Mouse (Mus musculus) megakaryocyte progenitor cell, adult 5-6 weeks (primary cell): Measurements from ENCODE around the gene Cped1. TPM values are rescaled to one million over a fixed set of nuclear protein-coding genes. Genes with fewer than 3 reads are reported as not detected.
A peak's percentile ranks its signal among the peaks of the same experiment; 100 is the strongest.
"Not testable (repeated sequence)": the region's sequence is repeated elsewhere in the genome, so short reads cannot be mapped to it uniquely, and the experiment has no call there.

Experiments used
- ATAC-seq: replicated peaks from 2 replicates; pipeline ENCODE4 v1.8.0; 2016; ENCODE audit warnings: mild to moderate bottlenecking, moderate TSS enrichment, inconsistent platforms; ENCODE audit not compliant: poor library complexity
- total RNA-seq, 2 experiments: library from RNA; stranded (forward) in 1 of 2; stranded (reverse) in 1 of 2; fragments of 157-497, 149-512 nt in 1 of 2; fragments of 200-1000 nt in 1 of 2; gene quantifications; 2 replicates each; pipeline versions ENCODE4 v1.2.3 to v1.2.4; 2015 to 2017

Cped1 gene
- total RNA-seq, 2 experiments from 2014 or later, result 1.1 to 3.2 TPM

DNA sequence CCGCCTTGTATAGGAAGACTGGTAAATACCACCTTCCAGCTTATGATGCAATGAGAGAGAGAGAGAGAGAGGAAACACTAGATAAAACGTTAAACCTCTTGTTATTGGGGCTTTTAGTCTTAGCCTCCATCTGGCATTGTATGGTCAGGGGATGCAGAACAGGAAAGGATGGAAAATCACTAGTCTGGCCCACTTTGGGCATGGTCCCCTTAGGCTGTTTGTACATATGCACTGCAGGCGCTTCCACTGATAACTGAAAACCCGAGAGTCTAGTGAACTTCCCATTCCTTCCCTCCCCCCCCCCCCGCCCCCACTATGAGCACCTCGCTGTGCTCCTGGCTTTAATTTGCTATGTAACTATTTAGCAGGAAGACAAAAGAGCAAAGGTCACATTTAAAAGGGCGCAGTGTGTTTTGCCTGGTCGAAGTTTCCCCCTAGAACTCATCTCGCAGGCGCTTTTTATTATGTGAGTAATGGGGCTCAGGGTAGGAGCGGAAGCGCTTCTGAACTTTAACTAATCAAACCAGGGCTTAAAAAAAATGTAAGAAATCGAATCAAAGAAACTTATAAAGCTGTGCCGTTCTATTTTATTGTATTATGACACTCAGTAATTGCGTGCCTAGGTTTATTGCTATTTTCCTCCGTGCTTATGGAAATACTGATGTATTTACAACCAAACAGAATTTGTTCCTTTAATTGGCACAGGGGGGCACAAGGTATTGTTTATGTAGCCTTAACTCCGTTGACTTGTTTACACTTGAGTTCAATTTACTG lies 40.1 kb downstream of the Cped1 start:
- ATAC-seq, result peak; percentile 64

DNA sequence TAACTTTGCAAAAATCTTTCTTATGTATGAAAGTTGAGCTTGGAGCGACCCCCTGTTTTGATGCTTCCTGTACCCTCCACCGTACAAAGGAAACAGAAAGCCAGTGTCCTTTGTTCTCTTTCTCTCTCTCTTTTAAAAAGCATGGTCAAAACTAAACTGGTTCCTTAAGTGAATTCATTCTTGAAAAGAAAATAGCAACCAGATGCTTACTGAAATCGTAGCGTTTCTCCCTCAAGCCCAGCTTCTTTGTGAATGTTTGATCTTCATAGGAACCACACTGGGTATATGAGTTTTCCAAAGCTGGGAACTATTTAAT lies 40.6 kb downstream of the Cped1 start:
- ATAC-seq, result peak; percentile 20; the same call in 1 of the 2 replicates

DNA sequence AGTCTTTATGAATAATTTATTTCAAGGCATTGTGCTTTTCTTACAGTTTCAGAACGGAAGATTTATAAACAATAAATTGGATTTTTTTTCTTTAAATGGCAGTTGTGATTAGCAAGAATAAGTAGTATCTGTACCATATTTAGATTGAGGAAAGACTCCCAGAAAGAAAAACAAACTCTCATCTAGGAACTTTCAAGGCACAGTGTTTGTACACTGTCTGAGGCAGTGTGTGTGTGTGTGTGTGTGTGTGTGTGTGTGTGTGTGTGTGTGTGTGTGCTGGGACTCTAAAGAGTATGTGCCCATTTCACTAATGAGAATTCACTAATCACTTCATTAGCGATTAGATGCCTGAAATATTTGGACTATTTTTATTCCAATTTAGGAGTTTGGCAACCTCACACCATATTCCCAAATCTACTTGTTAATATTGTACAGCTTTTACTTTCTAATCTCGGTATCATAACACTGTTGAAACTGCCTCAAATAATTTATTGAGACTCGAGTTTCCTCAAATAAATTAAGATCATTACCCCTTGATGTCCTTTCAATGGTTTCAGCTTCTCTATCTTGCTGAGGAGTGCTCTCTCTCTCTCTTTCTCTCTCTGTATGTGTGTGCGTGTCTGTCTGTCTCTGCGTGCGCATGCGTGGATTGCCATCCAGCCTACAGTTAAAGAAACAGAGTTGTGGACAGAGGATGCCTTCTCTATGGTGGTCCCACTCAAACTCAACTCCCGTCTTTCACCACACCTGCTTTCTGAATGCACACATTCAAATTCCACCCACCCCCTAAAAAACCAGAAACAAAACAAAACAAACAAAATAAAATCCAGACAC lies 41.3 kb downstream of the Cped1 start:
- ATAC-seq, result no peak; the same call in 1 of the 2 replicates

DNA sequence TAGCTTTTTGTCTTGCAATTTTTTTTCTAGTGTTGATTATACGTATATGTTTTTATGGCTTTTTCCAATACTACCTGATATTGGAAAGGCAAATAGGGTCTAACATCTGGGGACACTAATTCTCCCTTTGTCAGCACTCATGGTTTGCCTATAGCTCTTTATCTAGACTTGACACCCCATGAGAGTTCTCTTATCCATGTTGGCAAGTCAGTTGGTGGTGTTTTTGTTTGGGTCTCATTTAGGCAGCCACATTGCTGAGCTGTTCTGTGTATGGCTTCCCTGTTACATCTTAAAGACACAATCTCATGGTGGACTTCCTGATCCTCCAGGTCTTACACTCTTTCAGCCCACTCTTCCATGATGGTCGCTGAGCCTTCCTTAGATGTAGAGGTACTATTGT lies 42.1 kb downstream of the Cped1 start:
- peak; percentile 56 for ATAC-seq

DNA sequence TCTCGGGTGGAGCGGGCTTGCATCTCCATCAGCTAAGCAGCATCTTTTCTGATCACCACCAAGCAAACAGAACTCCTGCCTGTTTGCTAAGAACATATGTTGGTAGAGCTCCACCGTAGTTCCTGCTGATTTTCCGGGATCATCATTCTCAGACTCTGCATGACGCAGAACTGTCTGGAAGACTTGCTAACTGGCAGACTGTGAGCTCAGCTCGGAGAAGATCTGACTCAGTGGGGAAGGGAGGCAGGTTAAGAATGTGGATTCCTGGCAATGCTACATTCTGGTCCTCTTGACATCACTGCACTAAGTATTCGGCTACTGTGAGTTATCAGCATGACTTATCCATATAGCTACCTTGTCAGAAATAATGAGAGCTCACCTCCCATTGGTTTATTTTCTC lies 44.7 kb downstream of the Cped1 start:
- ATAC-seq, result no peak

DNA sequence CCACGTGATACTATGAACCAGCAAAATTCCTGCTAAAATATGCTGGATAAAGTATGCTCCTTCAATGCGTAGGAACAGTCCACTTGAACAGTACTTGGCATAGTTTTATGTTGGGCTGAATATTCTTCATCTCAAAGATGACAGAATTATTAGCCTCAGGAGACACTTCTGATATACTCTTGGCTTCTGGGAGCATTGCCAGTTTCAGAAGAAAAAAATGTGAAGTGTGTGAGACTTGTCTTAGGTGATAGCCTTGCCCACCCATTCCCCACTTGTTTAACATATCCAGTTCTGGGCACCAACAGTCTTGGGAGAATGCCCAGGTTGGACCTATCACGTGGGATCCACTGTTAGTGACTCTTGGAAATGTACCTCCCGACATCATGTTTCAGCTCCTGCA lies 47.5 kb downstream of the Cped1 start:
- ATAC-seq, result no peak

DNA sequence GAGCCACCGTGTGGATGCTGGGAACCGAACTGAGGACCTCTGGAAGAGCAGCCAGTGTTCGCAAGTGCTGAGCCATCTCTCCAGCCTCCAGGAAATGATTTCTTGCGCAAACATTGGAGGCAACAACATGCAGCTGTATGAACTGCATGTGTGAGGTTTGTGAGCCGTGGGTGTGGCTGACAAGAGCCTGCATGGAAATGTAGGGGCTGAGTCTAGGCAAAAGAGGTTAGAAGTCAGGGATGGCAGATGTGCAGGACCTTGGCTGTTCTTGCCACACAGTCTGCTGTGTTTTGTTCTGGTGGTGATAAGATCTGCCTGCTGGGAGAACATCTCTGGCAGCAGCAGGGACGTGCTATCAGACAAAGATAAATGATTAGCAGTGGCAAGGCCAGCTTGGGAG lies 49.7 kb downstream of the Cped1 start:
- peak; percentile 82 for ATAC-seq

DNA sequence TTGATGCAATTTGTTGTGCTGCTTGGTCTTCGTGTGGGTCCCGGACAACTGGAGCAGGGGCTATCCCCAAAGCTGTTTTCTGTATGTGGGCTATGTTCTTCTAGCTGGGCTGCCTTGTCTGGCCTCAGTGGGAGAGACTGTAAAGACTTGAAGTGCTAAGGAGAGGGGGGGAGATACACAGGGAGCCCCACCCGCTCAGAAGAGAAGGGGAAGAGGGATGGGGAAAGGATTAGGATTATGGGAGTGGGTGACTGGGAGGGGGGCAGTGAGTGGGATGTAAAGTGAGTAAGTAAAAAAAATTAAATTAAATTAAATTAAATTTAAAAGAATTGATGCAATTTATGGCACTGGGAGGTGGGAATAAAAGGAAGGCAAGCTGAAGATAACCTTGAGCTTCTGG lies 50.2 kb downstream of the Cped1 start:
- no peak for ATAC-seq

DNA sequence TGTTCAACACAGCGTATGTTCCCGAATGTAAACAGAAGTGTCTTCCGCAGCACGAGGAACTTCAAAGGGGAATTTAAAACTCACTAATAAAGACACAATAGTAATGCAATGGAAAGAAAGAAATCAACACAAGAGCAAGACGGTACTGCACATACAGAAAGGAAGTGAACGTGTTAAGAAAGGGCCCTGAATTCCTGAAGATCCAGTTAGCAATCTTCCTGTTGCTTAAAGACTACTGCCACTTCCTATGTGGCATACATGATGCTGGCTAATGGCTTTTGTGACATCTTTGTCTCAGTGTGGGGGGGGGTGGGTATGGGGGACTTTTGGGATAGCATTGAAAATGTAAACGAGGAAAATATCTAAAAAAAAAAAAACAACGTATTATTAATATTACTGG lies 50.7 kb downstream of the Cped1 start:
- peak; percentile 65; the same call in 1 of the 2 replicates for ATAC-seq

DNA sequence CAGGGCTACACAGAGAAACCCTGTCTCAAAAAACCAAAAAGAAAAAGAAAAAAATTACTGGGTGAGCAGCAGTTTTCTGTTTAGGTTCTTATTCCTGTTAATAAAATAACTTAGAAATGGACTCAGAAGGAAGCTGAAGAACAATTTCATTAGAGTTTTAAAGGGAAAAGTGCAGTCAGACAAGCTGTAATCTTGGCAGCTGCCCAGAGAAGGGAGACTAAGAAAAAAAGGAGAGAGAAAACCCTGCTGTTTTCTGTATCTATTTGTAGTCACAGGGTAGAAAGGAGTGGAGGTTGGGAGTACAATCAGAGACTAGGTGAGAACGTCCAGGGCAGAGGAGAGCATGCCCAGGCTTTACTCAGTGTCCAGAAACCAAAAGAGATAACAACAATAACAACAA lies 51.2 kb downstream of the Cped1 start:
- ATAC-seq, result no peak

DNA sequence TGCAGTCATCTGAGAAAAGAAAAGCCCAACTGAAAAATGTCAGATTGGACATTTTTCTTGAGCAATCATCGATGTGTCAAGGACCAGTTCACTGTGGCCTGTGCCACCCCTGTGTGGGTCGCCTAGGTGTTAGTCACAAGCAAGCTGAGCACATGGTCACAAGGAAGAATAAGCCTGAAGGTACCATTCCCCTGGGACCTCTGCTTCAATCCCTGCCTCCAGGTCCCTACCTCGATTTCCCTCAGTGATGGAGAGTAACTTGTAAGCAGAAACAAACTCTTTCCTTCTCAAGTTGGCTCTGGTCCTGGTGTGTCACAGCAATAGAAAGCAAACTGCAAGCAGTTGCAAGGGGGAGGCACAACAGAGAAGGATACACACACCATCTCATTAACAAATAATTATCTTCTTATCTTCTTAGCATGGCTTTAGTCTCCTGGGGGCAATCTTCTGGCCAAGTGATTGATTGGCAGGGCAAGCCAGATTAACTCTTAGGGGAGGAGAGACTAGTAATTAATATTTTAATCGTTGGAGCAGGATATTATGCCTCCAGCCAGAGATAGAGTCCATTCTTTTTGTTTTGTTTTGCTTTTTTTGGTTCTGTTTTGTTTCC lies 51.8 kb downstream of the Cped1 start:
- ATAC-seq, result no peak

DNA sequence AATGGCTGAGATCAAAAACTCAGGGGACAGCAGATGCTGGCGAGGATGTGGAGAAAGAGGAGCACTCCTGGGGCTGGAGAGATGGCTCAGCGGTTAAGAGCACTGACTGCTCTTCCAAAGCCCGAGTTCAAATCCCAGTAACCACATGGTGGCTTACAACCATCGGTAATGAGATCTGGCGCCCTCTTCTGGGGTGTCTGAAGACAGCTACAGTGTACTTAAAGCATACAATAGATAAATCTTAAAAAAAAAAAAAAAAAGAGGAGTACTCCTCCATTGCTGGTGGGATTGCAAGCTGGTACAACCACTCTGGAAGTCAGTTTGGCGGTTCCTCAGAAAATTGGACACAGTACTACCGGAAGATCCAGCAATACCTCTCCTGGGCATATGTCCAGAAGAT lies 54.0 kb downstream of the Cped1 start:
- not testable (repeated sequence) for ATAC-seq

DNA sequence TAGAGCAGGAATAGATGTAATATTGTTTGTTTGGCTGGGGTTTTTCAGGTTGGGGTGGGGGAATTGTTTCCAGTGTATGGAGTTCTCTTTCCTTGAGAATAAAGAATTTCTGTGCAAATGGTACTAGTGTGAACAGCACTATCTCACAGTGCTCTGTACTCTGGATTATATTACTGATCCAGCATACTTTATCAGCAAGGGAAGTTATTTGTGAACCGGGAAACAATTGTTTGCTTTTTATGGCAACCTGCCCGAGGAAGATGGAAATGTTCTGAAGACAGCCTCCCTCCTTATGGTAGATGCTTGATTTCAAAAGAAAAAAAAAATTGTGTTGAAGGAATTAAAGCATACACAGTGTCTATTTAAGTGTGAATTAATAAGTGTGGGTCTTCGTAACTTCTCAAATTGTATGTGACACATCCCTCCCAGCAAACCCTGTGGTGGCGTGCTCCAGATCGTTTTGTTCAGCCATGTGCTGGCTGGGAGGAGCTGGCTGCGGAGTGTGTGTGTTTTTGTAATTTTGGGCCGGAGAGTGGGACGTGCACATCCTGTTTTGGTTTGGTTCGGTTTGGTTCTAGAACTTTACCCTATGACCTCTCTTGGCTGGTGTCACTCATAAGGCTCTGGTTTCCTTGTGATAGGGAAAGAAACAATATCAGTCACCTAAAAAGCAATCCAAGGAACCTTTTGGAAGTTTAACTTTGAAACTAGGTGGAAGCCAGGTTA lies 59.3 kb downstream of the Cped1 start:
- ATAC-seq, result no peak

DNA sequence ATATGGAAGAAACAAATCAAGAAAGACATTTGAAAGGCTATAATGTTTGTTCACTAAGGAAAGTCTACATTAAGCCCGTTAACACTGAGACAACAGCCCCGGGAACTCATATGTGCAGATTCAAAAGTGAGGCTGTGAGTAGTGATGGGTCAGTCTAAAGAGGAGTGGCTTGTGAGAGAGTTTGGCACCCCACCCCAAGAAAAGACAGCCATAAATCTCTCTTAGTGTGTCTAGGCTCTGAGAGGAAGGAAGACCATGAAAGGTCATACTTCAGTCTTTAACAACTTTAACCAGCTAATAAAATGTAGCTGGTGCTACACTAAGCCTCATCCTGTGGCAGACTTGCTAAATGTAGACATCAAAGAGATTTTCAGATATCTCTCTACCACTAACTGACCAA lies 61.4 kb downstream of the Cped1 start:
- no peak for ATAC-seq

DNA sequence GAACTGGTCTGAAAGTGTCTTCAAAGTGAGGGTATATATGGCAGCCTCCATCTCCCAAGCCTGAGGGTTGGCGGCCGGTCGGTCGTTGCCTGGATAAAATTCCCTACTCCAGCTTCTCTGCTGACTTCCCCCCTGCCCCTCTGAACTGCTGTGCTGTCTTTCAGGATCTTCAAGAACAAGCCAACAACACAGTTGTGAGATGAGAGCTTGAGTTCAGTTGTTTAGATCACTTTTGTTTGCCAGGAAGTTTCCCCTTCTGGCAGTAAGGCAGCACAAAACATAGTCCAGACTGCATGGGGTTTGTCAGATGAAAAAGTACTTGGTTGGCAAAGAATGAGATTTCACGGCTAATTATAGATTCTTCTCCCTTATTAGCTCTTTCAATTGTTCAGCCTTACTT lies 63.4 kb downstream of the Cped1 start:
- ATAC-seq, result no peak

DNA sequence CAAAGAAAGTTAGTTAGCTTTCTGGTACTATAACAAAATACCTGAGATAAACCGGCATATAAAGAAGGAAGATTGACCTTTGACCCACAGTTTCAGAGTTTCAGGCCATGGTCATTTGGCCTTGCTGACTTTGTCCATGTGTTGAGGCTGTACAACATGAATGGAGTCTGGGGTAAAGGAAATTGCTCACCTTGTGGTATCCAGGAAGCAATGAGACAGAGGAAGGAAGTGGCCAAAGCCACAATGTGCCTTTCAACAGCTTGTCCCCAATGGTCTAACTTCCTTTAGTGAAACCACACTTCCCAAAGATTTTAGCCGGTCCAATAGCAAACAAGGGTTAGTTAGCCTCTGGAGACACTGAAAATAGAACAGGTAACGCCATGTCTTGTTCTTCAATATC lies 65.8 kb downstream of the Cped1 start:
- ATAC-seq, result peak; percentile 83

DNA sequence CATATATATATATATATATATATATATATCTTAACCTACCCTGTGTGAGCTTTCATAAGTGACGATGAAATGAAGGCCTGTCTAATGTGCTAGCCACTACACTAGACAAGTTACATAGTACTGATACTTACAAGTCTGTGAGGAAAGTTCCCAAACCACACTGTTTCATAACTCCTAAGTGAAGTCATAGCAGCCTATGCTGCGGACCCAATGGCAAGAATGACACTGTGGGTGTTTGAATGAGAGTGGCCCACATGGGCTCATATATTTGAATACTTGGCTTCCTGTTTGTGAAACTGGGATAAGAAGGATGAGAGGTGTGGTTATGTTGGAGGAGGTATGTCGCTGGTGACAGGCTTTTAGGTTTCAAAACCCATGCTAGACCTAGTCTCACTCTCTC lies 67.3 kb downstream of the Cped1 start:
- peak; percentile 89 for ATAC-seq

DNA sequence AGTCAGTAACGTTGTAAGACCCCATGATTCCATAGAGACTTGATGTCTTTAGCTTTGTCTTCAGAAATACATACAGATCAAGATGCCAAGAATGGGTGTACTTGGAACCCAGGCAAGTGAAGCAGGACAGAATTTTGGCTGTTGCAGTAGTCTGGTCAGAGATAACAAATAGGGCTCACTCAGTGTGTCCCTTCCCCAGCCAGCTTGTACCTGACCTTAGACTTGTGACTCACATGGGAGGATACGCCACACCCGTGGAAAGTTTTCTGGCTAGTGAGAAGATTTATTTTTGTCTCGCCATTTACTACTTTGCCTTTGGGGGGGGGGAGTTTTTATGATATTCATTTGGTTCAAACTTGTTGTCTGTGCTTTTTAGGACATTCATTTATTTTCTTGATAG lies 78.6 kb downstream of the Cped1 start:
- no peak for ATAC-seq

DNA sequence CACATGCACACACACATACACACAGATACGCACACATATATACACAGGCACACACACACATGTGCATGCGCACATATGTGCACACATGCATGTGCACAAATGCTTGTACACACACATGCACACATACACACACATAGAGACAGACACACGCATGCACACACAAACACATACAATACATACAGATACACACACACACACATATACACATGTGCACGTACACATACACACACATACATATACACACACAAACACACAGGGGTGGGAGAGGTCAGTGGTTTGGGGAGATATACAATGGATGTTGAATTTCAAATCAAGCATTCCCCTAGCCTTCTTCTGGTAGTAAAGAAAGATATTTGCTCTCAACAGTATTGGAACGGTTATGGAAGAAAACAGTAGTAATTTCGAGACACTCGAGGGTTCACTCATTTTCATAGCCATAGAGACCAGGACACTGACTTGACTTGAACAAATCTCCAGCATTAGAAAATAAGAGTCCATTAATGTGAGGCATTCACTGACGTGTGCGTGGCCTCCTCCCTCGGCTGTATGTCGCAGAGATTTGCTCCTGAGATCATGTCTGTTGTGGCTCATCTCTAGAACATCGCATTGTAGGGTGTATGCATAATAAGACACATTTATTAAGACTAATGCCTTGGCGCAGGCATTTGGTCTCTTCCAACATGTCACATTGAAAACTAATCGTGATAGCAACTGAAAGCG lies 85.0 kb downstream of the Cped1 start:
- no peak for ATAC-seq

DNA sequence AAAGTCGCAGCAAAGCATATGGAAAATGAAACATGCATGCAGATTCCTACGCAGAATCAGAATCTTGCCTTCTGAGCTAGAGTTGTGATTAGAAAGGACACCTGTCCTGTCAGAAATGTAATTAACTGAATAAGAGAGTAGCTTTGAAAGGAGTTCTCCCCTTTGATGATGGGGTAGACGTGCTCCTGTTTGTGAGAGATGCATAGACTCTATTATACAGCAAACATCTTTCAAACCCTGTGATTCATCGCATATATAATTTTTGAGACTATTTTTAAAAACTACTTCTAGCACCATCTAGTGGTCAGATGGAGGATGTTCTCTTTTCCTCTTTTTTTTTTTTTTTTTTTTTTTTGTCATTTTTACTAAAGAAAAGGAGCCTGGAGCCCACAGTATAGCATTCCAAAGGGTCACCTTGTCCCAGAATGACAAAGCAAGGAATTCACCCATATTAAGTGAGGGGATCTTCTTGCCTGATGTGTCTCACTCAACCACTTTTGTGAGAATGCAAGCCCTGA lies 85.7 kb downstream of the Cped1 start:
- ATAC-seq, result peak; percentile 64
